Mouse (Mus musculus) liver, adult 2 months (tissue): Measurements from ENCODE around the gene Ptprm. TPM values are rescaled to one million over a fixed set of nuclear protein-coding genes. Genes with fewer than 3 reads are reported as not detected.

Experiments
- DNase-seq: peaks from one replicate; pipeline ENCODE4 v3.0.0-alpha.2; 2011; ENCODE audit warnings: low read depth, low spot score; ENCODE audit errors: extremely low read depth
- H3K27ac ChIP-seq: fragments of 200-500 bp; replicated peaks from 2 replicates; pipeline ENCODE4 v1.5.1; 2012; ENCODE audit warnings: low read depth, mild to moderate bottlenecking, control low read depth, inconsistent platforms, low read length; ENCODE audit not compliant: insufficient read depth
- H3K27me3 ChIP-seq: fragments of 200-500 bp; 2 replicates; pipeline ENCODE4 v1.6.1; 2012; ENCODE audit warnings: mild to moderate bottlenecking, moderate library complexity, low read length, inconsistent platforms; ENCODE audit not compliant: control insufficient read depth, insufficient read depth
- H3K36me3 ChIP-seq: fragments of 200-500 bp; 2 replicates; pipeline ENCODE4 v1.6.1; 2012; ENCODE audit warnings: low read length, inconsistent platforms; ENCODE audit not compliant: control insufficient read depth, insufficient read depth
- H3K4me1 ChIP-seq: fragments of 200-500 bp; 2 replicates; pipeline ENCODE4 v1.6.1; 2011; ENCODE audit warnings: low read length; ENCODE audit not compliant: control insufficient read depth, insufficient read depth
- H3K4me3 ChIP-seq: fragments of 200-500 bp; 2 replicates; pipeline ENCODE4 v1.5.1; 2011; ENCODE audit warnings: low read depth, mild to moderate bottlenecking, control low read depth, low read length, moderate library complexity; ENCODE audit not compliant: insufficient read depth
- H3K79me2 ChIP-seq: fragments of 200-500 bp; 2 replicates; pipeline ENCODE4 v1.6.1; 2012; ENCODE audit warnings: inconsistent platforms, mild to moderate bottlenecking, low read length, moderate library complexity; ENCODE audit not compliant: control insufficient read depth, insufficient read depth
- H3K9ac ChIP-seq: fragments of 200-500 bp; 2 replicates; pipeline ENCODE4 v1.6.1; 2012; ENCODE audit warnings: low read depth, mild to moderate bottlenecking, control low read depth, inconsistent platforms, low read length
- CTCF ChIP-seq: fragments of 200-500 bp; IDR thresholded peaks from 2 replicates; pipeline ENCODE4 v1.5.1; 2011; ENCODE audit warnings: low read depth, low read length, control low read depth
- POLR2A ChIP-seq: fragments of 200-500 bp; IDR thresholded peaks from 2 replicates; pipeline ENCODE4 v1.6.1; 2011; ENCODE audit warnings: low read length, control low read depth; ENCODE audit not compliant: insufficient read depth; ENCODE audit errors: extremely low read depth
- WGBS: fragments of 180-500 bp; shearing (Covaris S2); methylation state at CpG from one replicate; pipeline ENCODE4 v1.1.7; 2018; 5-methylcytosine and 5-hydroxymethylcytosine counted together
- polyA plus RNA-seq: library from polyadenylated mRNA; depleted of rRNA; stranded (reverse); fragments of >200 nt; gene quantifications from 2 replicates; pipeline ENCODE4 v1.2.3, GENCODE M21; 2012
- total RNA-seq: library from RNA; depleted of rRNA; stranded (reverse); fragments of >200 nt; gene quantifications from 2 replicates; pipeline ENCODE4 v1.2.3, GENCODE M21; 2014

The Ptprm gene
- total and polyA plus RNA-seq, 2 experiments: 0.78 to 3.3 TPM

GRCm38 (mm10) chr17:66680662-66681061 is 673.6 kb downstream of the Ptprm start:
- TF ChIP-seq POLR2A (no peak), CTCF (peak; percentile 78)
- H3K79me2 ChIP-seq: no peaks in the 10 kb centered on the region
- no peaks in the 10 kb centered on the region for H3K27me3 ChIP-seq
- H3K9ac ChIP-seq: no peak overlapping the region
- 28% methylated on average over 4 of the region's 4 CpGs for WGBS
- H3K4me3 ChIP-seq: no peak overlapping the region
- no peaks in the 10 kb centered on the region for H3K4me1 ChIP-seq
- H3K36me3 ChIP-seq: no peaks in the 10 kb centered on the region
- no peak overlapping the region for H3K27ac ChIP-seq
- peak; percentile 32 for DNase-seq

- H3K36me3 ChIP-seq: no peaks in the 10 kb centered on the region
- TF ChIP-seq POLR2A (no peak), CTCF (no peak)
- no peak overlapping the region for H3K27ac ChIP-seq
- H3K9ac ChIP-seq: no peak overlapping the region
- H3K4me1 ChIP-seq: no peaks in the 10 kb centered on the region
- H3K4me3 ChIP-seq: no peak overlapping the region
- no peak for DNase-seq
- H3K79me2 ChIP-seq: no peaks in the 10 kb centered on the region
- WGBS: 74% methylated on average over 2 of the region's 2 CpGs
- no peaks in the 10 kb centered on the region for H3K27me3 ChIP-seq
Measured at GRCm38 (mm10) chr17:66674667-66675066, 679.6 kb downstream of the Ptprm start.

- DNase-seq: no peak
Measured at GRCm38 (mm10) chr17:66671715-66672230, 682.5 kb downstream of the Ptprm start.

GRCm38 (mm10) chr17:66671287-66671686 is 683.0 kb downstream of the Ptprm start:
- H3K4me1 ChIP-seq: no peaks in the 10 kb centered on the region
- DNase-seq: no peak
- H3K79me2 ChIP-seq: no peaks in the 10 kb centered on the region
- no peak overlapping the region for H3K4me3 ChIP-seq
- TF ChIP-seq CTCF: no peak
- no peak for TF ChIP-seq POLR2A
- no peak overlapping the region for H3K27ac ChIP-seq
- no peaks in the 10 kb centered on the region for H3K27me3 ChIP-seq
- no peaks in the 10 kb centered on the region for H3K36me3 ChIP-seq
- WGBS: 87% methylated on average over 8 of the region's 8 CpGs
- H3K9ac ChIP-seq: no peak overlapping the region

More at GRCm38 (mm10) chr17:66671715-66672230, 682.5 kb downstream of the Ptprm start:
- no peak overlapping the region for H3K9ac ChIP-seq
- no peak overlapping the region for H3K27ac ChIP-seq
- no peaks in the 10 kb centered on the region for H3K79me2 ChIP-seq
- H3K27me3 ChIP-seq: no peaks in the 10 kb centered on the region
- 89% methylated on average over 16 of the region's 16 CpGs for WGBS
- no peak overlapping the region for H3K4me3 ChIP-seq
- TF ChIP-seq CTCF: no peak
- no peak for TF ChIP-seq POLR2A
- no peaks in the 10 kb centered on the region for H3K4me1 ChIP-seq
- no peaks in the 10 kb centered on the region for H3K36me3 ChIP-seq

GRCm38 (mm10) chr17:66665791-66666190 is 688.5 kb downstream of the Ptprm start:
- no peaks in the 10 kb centered on the region for H3K4me1 ChIP-seq
- 87% methylated on average over 3 of the region's 3 CpGs for WGBS
- H3K79me2 ChIP-seq: no peaks in the 10 kb centered on the region

GRCm38 (mm10) chr17:66665201-66665756 is 689.0 kb downstream of the Ptprm start:
- Histone ChIP-seq H3K4me3 (no peak overlapping the region), H3K36me3 (no peaks in the 10 kb centered on the region), H3K9ac (no peak overlapping the region), H3K27me3 (no peaks in the 10 kb centered on the region), H3K4me1 (no peaks in the 10 kb centered on the region), H3K79me2 (no peaks in the 10 kb centered on the region), H3K27ac (no peak overlapping the region)
- 92% methylated on average over 3 of the region's 3 CpGs for WGBS
- TF ChIP-seq POLR2A (no peak), CTCF (no peak)
- no peak for DNase-seq

More at GRCm38 (mm10) chr17:66665791-66666190, 688.5 kb downstream of the Ptprm start:
- Histone ChIP-seq H3K9ac (no peak overlapping the region), H3K4me3 (no peak overlapping the region), H3K27me3 (no peaks in the 10 kb centered on the region), H3K27ac (no peak overlapping the region), H3K36me3 (no peaks in the 10 kb centered on the region)
- TF ChIP-seq POLR2A (no peak), CTCF (no peak)
- no peak for DNase-seq
